Mouse (Mus musculus) lung, postnatal 36 days (tissue): ENCODE data around the gene Gzf1.
A peak's percentile ranks its signal among the peaks of the same experiment; 100 is the strongest.

ENCODE experiments used
- DNase-seq: peaks from one replicate; pipeline ENCODE4 v3.0.0; 2022; ENCODE audit warnings: mixed read lengths

Gzf1 gene

GRCm38 (mm10) chr2:148706409-148707201 lies 25.8 kb downstream of the Gzf1 start:
- peak; percentile 62 for DNase-seq

GRCm38 (mm10) chr2:148707202-148707530 lies 26.3 kb downstream of the Gzf1 start:
- no peak for DNase-seq

GRCm38 (mm10) chr2:148712326-148712725 lies 31.5 kb downstream of the Gzf1 start:
- no peak for DNase-seq

GRCm38 (mm10) chr2:148717072-148717471 lies 36.2 kb downstream of the Gzf1 start:
- no peak for DNase-seq

GRCm38 (mm10) chr2:148719271-148719995 lies 38.6 kb downstream of the Gzf1 start:
- DNase-seq = no peak

GRCm38 (mm10) chr2:148731614-148732326 lies 50.9 kb downstream of the Gzf1 start:
- peak; percentile 11 for DNase-seq

- DNase-seq = peak; percentile 96
Measured at GRCm38 (mm10) chr2:148732327-148733000, 51.6 kb downstream of the Gzf1 start, which contains the start of gene Napb. Napb (minus strand) TSS chr2:148732467.
